Mouse (Mus musculus): ENCODE data around the gene Rubcn. TPM values are rescaled to one million over a fixed set of nuclear protein-coding genes. Genes with fewer than 3 reads are reported as not detected.

Rubcn gene
- total RNA-seq, 2 experiments from 2014 or later: 30.4 to 40.8 TPM

DNA sequence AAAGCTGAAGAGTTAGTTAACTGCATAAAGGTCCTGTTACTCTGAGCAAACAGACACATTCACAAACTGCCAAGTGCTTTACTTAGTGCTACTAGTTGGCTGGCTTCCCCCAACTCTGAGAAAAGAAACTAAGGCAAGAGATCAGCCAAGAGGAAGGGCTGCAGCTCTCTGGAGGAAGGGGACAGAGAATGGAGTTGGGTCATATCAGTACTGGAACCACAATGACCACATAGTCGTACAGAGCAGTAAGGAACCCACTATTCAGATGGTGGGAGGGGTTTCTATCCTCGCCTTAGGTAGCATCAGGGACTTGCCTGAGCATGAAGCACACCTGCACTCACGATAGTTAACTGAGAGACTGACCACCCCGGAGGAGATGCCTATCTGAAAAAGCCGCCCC lies 54.7 kb downstream of the Rubcn start:
- no peak for DNase-seq
- intact Hi-C loops (cut with DNase I): no loop called here

DNA sequence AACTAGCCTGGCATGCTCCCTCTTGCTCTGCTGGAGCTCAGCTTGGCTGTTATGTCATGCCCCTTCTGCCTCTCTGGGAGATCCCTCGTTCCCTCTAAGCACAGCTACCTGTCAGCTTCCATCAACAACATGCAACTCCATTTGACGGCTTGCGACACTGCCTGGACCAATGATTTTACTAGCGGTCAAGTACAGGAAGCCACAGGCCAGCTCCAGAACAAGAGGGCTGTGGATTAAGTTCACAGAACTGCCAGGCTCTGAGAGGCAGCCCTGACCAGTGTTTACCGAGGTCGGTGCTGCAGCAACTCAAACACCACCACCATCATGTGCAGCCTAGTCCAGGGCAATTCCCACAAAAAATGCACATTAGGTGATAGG lies 55.1 kb downstream of the Rubcn start:
- DNase-seq: no peak
- intact Hi-C loops (cut with DNase I): no loop called here

DNA sequence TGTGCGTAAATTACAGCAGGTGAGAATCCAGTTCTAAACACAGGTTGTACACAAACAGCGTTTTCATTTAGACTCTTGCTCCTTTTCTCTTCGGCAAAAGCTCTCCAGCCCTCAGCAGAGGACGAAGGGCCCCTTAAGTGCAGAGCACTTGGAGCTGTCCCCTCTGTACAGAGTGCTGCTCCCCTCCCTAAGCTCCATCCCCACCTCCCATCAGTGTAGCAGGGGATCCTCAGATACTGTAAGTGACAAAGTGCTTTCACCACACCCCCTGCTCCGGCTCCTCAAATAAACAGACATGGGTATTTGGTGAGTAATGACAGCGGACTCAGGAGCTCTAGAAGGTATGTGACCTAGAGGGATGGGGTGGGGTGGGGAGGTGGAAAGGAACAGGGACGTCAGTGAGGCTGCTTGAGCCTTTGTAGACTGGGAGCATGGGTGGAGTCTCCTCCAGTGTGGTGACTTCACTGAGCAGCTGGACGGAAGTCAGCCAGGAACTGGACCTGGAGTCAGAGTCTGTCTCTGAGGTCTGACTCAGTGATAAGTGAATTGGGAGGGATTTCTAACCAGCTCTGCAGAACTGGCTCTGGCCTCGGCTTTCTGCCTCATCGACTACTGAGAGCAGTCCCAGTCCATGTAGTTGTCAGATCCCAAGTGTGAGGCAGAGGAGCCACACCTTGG lies 55.7 kb downstream of the Rubcn start:
- intact Hi-C loops (cut with DNase I): no loop called here
- peak; percentile 74 to 81 for DNase-seq

DNA sequence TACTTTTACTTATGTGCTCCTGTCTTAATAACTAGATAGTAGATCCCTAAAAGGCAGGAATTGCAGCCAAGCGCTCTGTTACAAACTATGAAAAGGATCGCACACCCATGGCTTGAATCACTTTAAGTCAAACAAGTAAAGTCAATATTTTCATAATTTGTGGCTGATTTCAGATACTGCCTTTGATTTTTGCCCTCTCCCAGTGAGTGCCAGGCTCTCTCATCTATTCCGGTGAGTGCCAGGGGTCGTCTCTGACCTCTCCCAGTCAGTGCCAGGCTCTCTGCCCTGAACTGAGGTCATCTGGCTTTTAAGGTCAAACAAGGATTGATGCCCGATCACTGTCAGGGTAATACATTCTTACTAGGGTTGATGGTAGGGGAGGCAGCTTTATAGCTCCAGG lies 59.1 kb downstream of the Rubcn start:
- intact Hi-C loops (cut with DNase I): loop anchor here (5.0 kb wide), 1 partner anchor 34 kb away; no protein-coding TSS in a partner anchor
- DNase-seq: no peak

DNA sequence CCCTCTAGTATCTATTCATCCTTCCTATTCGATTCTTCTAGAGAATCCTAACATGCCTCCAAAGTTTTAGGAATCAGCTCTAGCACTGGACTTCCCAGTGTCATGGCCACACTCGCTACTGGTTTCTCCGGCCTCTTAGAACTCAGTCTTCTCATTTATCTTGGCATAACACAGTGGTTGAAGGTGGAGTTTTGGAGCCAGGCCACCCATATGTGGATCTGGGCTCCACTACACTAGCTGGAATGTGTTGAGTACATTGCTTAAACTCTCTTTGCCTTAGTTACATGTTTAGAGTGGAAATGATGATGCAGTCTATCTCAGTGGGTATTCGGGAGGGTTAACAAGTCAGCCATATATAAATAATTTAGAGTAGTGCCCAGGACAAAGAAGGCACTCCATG lies 59.5 kb downstream of the Rubcn start:
- intact Hi-C loops (cut with DNase I): loop anchor here (5.0 kb wide), 1 partner anchor 34 kb away; no protein-coding TSS in a partner anchor
- peak; percentile 29 to 32 for DNase-seq

- intact Hi-C loops (cut with DNase I): loop anchor here (2.0 to 5.0 kb wide), 2 partner anchors 37 to 64 kb away; no protein-coding TSS in a partner anchor
- peak; percentile 49 to 52 for DNase-seq
Observed at GRCm38 (mm10) chr16:32815160-32815605, 62.4 kb downstream of the Rubcn start.

DNA sequence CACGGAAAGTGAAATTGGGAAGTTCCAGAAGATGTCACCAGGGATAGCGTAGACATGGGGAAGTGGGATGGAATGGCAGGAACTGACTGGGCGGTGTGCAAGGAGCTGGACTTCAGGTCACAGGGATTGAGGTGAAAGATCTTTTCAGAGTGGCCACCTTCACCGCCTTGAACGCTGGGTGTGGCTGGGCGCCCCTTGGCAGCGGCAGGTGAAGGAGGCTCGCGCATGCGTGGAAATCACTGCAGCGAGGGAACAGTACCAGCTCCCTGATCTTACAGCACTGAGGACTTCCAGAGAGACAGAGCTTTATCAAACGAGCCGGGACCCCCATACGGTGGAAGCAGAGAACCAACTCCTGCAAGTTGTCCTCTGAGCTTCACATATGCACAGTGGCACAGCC lies 63.0 kb downstream of the Rubcn start:
- peak; percentile 56 to 61 for DNase-seq
- intact Hi-C loops (cut with DNase I): loop anchor here (2.0 to 5.0 kb wide), 2 partner anchors 64 to 117 kb away; no protein-coding TSS in a partner anchor

DNA sequence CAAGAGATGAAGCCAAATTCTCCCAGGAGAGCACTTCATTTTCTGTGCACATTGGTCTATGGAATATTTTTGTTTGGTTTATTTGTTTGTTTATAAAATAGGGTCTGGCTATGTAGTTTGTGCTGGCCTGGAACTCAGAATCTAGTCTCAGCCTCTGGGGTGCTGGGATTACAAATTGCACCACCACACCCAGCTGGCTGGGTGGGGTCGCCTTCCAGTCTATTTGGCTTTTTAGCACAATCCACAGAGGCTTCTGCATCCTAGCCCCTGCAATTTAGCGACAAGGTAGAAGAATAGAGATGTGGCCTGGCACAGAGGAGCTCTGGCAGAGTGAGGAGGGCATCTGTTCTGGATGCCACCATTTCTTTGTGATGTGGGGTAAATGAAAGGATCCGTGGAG lies 63.8 kb downstream of the Rubcn start:
- intact Hi-C loops (cut with DNase I): loop anchor here (1.0 to 5.0 kb wide), 3 partner anchors 65 to 211 kb away; no protein-coding TSS in a partner anchor
- no peak for DNase-seq

DNA sequence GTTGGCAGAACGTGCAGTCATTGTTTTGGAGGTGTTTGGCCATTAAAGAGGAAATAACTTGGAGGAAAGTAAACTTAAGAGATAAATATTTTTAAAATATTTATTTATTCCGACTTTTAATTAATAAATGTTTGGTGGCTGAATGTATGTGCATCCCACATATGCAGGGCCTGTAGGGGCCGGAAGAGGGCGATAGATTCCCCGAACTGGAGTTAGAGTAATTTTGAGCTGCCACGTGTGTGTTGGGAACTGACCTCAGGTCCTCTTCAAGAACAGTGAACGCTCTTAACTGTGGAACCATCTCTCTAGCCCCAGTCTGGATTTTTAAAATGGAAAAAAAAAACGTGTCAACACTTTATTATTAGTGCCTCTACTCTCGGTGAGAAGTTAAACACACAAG lies 64.2 kb downstream of the Rubcn start:
- DNase-seq: no peak
- intact Hi-C loops (cut with DNase I): loop anchor here (1.0 to 5.0 kb wide), 2 partner anchors 116 to 211 kb away; no protein-coding TSS in a partner anchor

GRCm38 (mm10) chr16:32812888-32813361 lies 64.6 kb downstream of the Rubcn start:
- DNase-seq: peak; percentile 88 to 94
- intact Hi-C loops (cut with DNase I): loop anchor here (1.0 to 5.0 kb wide), 2 partner anchors 116 to 211 kb away; no protein-coding TSS in a partner anchor

DNA sequence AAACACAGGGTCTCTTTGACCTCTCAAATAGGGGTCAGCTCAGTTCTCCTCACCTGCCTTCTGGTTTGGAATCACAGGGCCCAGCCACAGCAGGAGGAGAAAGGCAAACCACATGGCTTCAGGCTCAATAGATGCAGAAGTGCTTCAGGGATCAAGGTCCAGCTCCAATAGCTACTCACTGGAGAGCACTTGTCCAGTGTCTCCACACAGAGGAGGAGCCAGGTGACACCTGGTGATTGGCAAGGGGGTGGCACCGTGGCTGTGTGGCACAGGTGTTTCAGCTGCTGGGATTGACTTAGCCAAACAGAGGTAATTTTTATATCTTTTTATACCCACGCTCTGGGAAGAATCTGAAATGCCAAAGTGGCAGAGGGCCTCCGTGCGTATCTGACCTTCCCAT lies 67.2 kb downstream of the Rubcn start, which contains the start of gene Smbd1:
Smbd1 (minus strand) TSS at position 157 of the 400 bp plus-strand sequence.
- intact Hi-C loops (cut with DNase I): loop anchor here (5.0 kb wide), 1 partner anchor 113 kb away; no protein-coding TSS in a partner anchor
- DNase-seq: no peak

DNA sequence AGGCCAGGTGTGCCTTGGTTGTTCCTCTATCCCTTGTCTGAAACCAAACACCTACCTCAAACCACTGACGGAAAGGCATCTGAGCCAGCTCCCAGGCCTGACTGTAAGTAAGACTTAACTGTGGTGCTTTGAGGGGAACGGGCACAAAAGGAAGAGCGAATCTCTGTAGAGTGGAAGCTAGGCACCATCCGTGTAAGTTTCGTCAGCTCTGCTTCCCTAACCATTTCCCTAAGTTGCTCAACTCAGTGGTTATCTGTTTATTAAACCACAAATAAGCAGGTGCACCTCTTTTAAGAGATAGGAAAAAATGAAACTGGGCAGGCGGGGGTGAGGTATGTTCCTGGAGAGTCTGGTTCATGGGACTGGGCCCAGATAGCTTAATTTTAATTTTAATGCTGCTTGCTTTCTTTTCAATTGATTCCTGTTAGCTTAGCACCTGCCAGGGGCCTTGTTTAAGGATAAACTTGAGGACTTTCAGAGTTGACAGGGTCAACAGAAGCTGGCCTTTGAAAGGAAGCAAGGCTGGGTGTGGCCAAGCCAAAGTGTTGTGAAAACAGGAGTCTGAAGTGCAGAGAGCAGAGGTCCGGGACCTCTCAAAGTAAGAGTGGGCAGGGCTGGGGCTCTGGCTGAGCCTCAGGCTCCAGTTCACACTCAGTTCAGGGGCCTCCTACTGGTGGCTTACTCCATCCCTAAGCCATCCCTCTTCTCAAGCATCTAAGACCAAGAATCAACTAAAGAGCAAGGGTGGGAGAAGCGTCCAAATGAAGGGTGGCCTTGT lies 70.0 kb downstream of the Rubcn start:
- DNase-seq: no peak
- intact Hi-C loops (cut with DNase I): loop anchor here (5.0 kb wide), 1 partner anchor 350 kb away; no protein-coding TSS in a partner anchor

GRCm38 (mm10) chr16:32805151-32805550 lies 72.4 kb downstream of the Rubcn start:
- intact Hi-C loops (cut with DNase I): loop anchor here (5.0 kb wide), 1 partner anchor 352 kb away; no protein-coding TSS in a partner anchor
- DNase-seq: no peak

DNA sequence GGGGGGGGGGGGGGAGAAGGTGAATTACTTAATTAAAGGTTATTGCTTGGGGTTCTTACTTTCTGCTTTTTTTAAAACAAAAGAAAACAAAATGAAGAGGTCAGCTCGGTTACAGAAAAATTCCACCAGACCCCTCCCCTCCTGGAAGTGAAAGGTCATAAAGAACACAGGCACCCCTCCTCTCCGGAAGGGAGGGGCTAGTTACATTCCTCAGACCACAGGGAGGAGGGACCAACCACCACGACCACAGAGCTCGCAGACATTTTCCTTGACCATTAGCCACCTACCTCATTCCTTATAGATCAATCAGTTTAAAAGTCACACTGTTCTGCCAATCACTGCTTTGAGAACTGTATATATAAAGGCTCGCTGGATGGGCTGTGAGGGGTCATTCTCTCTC lies 73.7 kb downstream of the Rubcn start:
- intact Hi-C loops (cut with DNase I): no loop called here

DNA sequence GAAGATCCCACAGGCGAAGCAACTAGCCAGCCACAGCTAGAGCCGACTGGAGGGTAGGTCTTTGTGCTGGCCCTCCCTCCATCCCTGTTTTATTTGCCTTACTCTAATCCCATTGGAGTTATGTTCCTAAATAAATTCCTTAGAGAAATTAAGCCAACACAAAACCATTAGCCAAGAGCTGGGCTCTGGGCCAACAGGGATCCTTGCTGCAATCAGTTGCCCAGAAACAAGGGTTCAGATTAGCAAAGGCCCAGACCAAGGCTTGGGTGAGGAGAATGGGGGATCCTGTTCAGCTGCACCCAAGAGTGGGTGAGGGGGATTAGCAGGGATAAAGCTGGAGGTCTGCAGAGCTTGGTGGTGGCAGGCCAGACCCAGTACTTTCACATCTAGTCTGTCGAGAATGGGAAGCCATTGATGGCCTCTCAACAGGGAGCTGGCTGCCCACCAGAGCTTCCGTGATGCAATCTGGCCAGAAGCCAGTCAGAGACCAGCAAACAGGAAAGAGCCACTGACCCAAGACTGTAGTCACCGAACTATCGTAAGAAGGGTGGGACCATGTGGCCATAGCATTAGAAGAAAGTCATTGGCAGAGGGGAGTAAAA lies 74.2 kb downstream of the Rubcn start:
- DNase-seq: peak; percentile 73 to 77
- intact Hi-C loops (cut with DNase I): no loop called here

More for the DNA sequence above, 73.7 kb downstream of the Rubcn start:
- DNase-seq: no peak

DNA sequence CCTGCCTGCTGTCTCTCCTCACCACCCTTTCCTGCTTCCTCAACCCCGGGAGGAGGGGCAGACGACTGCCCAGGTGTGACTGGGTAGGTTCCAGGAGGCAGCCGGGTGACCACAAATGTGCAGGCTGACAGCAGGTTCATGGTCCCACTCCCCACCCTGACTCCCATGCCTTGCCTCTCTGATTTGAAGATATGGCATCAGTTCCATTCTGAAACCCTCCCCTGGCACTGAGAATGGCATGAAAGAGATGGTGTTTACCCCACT lies 80.2 kb downstream of the Rubcn start, which contains the start of gene Muc20:
Muc20 (minus strand) TSS at position 10 of the 264 bp plus-strand sequence.
- DNase-seq: no peak
- intact Hi-C loops (cut with DNase I): no loop called here

DNA sequence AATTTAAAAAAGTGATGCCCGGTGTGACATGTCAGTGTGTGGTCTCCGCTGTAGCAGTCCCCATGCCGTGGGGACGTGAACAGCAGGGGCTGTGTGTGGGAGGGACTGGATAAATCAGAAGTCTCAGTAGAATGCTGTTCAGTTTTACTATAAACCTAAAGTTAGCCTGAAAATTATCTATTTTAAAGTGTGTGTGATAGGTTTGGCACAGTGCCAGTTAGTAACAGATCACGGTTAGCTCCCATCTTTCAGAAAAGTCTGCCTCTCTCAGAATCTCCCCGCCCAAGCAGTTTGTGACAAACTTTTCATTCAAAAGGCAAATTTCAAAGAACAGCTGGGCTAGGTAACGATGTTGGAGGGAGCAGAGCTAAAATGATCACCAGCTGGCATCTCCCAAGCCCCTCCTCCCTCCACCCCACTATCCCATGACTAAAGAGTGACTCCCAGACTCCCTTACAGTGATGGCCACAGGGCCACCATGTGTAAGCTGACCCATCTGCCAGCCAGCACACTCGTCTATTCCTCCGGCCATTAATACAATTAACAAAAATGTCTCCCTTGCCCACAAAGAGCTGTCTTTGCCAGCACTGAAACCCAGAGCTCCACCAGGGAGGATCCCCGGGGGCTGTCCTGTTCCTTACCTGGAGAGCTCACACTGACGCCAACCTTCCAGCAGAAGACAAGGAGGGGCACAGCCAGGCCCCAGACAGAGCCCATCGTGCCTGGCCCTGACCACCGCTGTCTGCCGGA lies 80.7 kb downstream of the Rubcn start:
- intact Hi-C loops (cut with DNase I): no loop called here
- DNase-seq: no peak

- no peak for DNase-seq
- intact Hi-C loops (cut with DNase I): no loop called here
Observed at GRCm38 (mm10) chr16:32795177-32795576, 82.4 kb downstream of the Rubcn start.

DNA sequence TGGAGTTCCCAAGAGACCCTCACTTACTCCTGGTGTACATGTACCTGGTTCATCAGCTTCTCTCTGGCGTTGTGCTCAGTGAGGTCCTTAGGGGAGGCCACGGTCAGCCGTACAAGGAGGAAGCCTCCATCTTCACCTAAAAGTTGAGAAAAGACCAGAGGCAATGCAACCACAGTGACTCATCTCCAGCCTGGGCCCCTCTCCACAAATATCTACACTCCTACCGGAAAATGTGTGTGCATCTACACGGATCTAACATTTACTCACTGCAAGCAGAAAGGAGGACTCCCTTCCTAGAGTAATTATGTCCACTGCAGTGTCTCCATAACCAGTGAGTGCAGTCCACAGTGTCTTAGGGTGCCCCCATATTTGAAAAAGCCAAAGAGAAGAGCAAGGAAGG lies 87.5 kb downstream of the Rubcn start:
- DNase-seq: no peak
- intact Hi-C loops (cut with DNase I): no loop called here

- intact Hi-C loops (cut with DNase I): loop anchor here (5.0 kb wide), 1 partner anchor 78 kb away; no protein-coding TSS in a partner anchor
- DNase-seq: no peak
Observed at GRCm38 (mm10) chr16:32784840-32785239, 92.7 kb downstream of the Rubcn start.

Data from heart, postnatal 10 days (tissue).